ENCODE assay signal across 8 mouse cellular contexts in genomic region chr4:138261843-138262681, GRCm38 (mm10). TPM values are rescaled to one million over a fixed set of nuclear protein-coding genes. Genes with fewer than 3 reads are reported as not detected.
DNase-seq lines count a peak whose midpoint lies in the region; ATAC-seq and TF ChIP-seq lines count a peak whose summit lies in the region.

No protein-coding gene starts in this region.

- H3K27me3 ChIP-seq in Patski: no peaks in the 10 kb centered on the region
- H3K27me3 ChIP-seq in hindbrain, embryonic 15.5 days: no peaks in the 10 kb centered on the region

- H3K4me1 ChIP-seq in hindbrain, embryonic 15.5 days (replicated peaks): peaks cover 13% of the 10 kb centered on the region

- WGBS in hindbrain, embryonic 15.5 days: under 1% methylated on average over 70 of the region's 78 CpGs

- peak overlapping the region; percentile 40 for H3K9ac ChIP-seq in hindbrain, embryonic 15.5 days

- POLR2A ChIA-PET in Patski (lab: Charles Lee): no interaction called here

- TF ChIP-seq CTCF in Patski (IDR thresholded peaks at IDR 0.05): no peak

- no peaks in the 10 kb centered on the region for H3K9me3 ChIP-seq in hindbrain, embryonic 15.5 days

- CTCF ChIA-PET in Patski (lab: Charles Lee): interaction anchor here (0.7 kb wide), 1 partner anchor 56 kb away, joined by 3 read pairs; no protein-coding TSS in a partner anchor

- peak overlapping the region; percentile 80 for H3K4me2 ChIP-seq in hindbrain, embryonic 15.5 days

- peak; percentile 65 for ATAC-seq in Patski
- peak; percentile 92 for ATAC-seq in hindbrain, embryonic 15.5 days (ENCODE audit: low FRiP score, low read depth)

- no peak for DNase-seq in Patski (ENCODE audit: low read depth, low spot score)
- peak; percentile 93 to 95 for DNase-seq in cerebellum, postnatal 14 days
- peak; percentile 93 for DNase-seq in frontal cortex, postnatal 36 days (ENCODE audit: low spot score in 2 of 2)
- DNase-seq in left cerebral cortex, adult 11 months (ENCODE audit: low spot score): peak; percentile 83
- peak; percentile 92 to 93 for DNase-seq in lung, postnatal 4 days
- peak; percentile 89 for DNase-seq in retina, postnatal 1 day
- DNase-seq in thymus, postnatal 4 days: peak; percentile 91

- H3K4me3 ChIP-seq in hindbrain, embryonic 15.5 days: peak overlapping the region; percentile 58

- in situ Hi-C loops in Patski (cut with MboI; ENCODE audit: low pct_unique_long_range_greater_than_20kb): no loop called here

- H3K36me3 ChIP-seq in hindbrain, embryonic 15.5 days: no peaks in the 10 kb centered on the region

- peak overlapping the region; percentile 73 for H3K27ac ChIP-seq in hindbrain, embryonic 15.5 days (replicated peaks)

RNA-seq across cellular contexts. Expression of gene Kif17, which starts 11.8 kb away (rescaled TPM):
- polyA plus RNA-seq in Patski (2021): 1.6 TPM
- 3.9 and 4.5 TPM in 2 replicates for polyA plus RNA-seq in hindbrain, embryonic 15.5 days (2015; fragmentation: Nextera tagmentation; extraction: Ambion mirVana)

RNA-seq across cellular contexts. Expression of gene Sh2d5, which starts 11.9 kb away (rescaled TPM):
- polyA plus RNA-seq in Patski (2021): 0.91 TPM
- polyA plus RNA-seq in hindbrain, embryonic 15.5 days (2015; fragmentation: Nextera tagmentation; extraction: Ambion mirVana): 16.5 and 20.3 TPM in 2 replicates

RNA-seq across cellular contexts. Expression of gene Ddost, which starts 42.5 kb away (rescaled TPM):
- 164 TPM for polyA plus RNA-seq in Patski (2021)
- polyA plus RNA-seq in hindbrain, embryonic 15.5 days (2015; fragmentation: Nextera tagmentation; extraction: Ambion mirVana): 210 and 220 TPM in 2 replicates

RNA-seq across cellular contexts. Expression of gene Hp1bp3, which starts 46.0 kb away (rescaled TPM):
- 112 TPM for polyA plus RNA-seq in Patski (2021)
- 173 and 185 TPM in 2 replicates for polyA plus RNA-seq in hindbrain, embryonic 15.5 days (2015; fragmentation: Nextera tagmentation; extraction: Ambion mirVana)
